Mouse (Mus musculus) stomach, embryonic 14.5 days (tissue): ENCODE results near the gene Fat3. TPM values are rescaled to one million over a fixed set of nuclear protein-coding genes. Genes with fewer than 3 reads are reported as not detected.

Experiments
- ATAC-seq: fragments of 200-750 bp; cut with Nextera tagmentation; 2 replicates; pipeline ENCODE4 v1.8.0; 2017; ENCODE audit warnings: low read depth, moderate TSS enrichment; ENCODE audit not compliant: insufficient number of reproducible peaks, insufficient read depth, low FRiP score
- H3K27ac ChIP-seq: fragments of 300-500 bp; sonication (generic); 2 replicates; pipeline ENCODE4 v1.5.1; 2014; ENCODE audit warnings: mild to moderate bottlenecking, low read length, moderate library complexity, mixed read lengths
- H3K27me3 ChIP-seq: fragments of 300-500 bp; sonication (generic); 2 replicates; pipeline ENCODE4 v1.6.1; 2014; ENCODE audit warnings: low read length, control low read depth, mixed read lengths; ENCODE audit not compliant: control insufficient read depth, insufficient read depth
- H3K36me3 ChIP-seq: fragments of 300-500 bp; sonication (generic); 2 replicates; pipeline ENCODE4 v1.6.1; 2014; ENCODE audit warnings: mild to moderate bottlenecking, control low read depth, low read length, moderate library complexity, mixed read lengths; ENCODE audit not compliant: control insufficient read depth, insufficient read depth
- H3K4me1 ChIP-seq: fragments of 300-500 bp; sonication (generic); 2 replicates; pipeline ENCODE4 v1.6.1; 2014; ENCODE audit warnings: low read length, control low read depth, mixed read lengths; ENCODE audit not compliant: control insufficient read depth, insufficient read depth
- H3K4me2 ChIP-seq: fragments of 300-500 bp; sonication (generic); replicated peaks from 2 replicates; pipeline ENCODE4 v1.6.1; 2014; ENCODE audit warnings: low read depth, low read length, control low read depth
- H3K4me3 ChIP-seq: fragments of 300-500 bp; sonication (generic); 2 replicates; pipeline ENCODE4 v1.5.1; 2014; ENCODE audit warnings: low read depth, low read length, control low read depth
- H3K9ac ChIP-seq: fragments of 300-500 bp; sonication (generic); replicated peaks from 2 replicates; pipeline ENCODE4 v1.6.1; 2014; ENCODE audit warnings: low read depth, mild to moderate bottlenecking, control low read depth, low read length, moderate library complexity, mixed read lengths
- H3K9me3 ChIP-seq: fragments of 300-500 bp; sonication (generic); 2 replicates; pipeline ENCODE4 v1.6.1; 2016; ENCODE audit warnings: low read depth, low read length, control low read depth; ENCODE audit not compliant: control insufficient read depth
- WGBS: fragments of 180-500 bp; shearing (Covaris S2); extraction: QIAGEN DNeasy Blood & Tissue Kit; methylation state at CpG from one replicate; pipeline ENCODE4 v1.1.7; 2014; 5-methylcytosine and 5-hydroxymethylcytosine counted together
- polyA plus RNA-seq: library from polyadenylated mRNA; unstranded; fragments of >200 nt; fragmentation: Nextera tagmentation; extraction: Ambion mirVana; gene quantifications from 2 replicates; pipeline ENCODE4 v1.2.1, GENCODE M21; 2014

Fat3 gene
- polyA plus RNA-seq, 1 experiment from 2014 or later = 3.2 TPM

DNA sequence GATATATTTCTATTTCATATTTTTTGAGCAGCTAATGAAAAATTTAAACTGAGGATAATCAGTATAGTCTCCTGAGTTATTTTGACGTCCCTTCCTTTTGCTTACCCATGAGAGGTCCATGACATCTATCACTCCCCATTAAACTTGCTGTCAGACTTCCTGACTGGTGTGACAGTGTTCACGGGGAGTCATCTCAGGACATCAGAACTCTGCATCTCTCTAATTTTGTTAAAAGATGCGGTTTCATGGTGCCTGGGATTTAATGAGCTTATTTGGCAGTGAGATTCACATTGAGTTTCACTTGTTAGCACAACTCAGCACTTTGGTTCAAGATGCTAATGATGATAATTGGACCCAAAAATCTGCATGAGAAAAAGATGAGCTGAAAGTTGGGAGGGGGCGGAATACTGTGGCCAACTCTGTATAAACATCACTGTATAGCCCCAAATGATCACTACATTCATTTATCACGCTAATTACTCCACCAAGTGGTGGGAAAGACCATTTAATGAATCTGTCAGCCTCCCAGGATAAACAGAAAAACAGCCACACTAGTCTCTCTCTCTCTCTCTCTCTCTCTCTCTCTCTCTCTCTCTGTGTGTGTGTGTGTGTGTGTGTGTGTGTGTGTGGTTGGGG is 545.8 kb downstream of the Fat3 start:
- Histone ChIP-seq H3K27me3 (no peaks in the 10 kb centered on the region), H3K4me2 (no peak overlapping the region), H3K9me3 (no peaks in the 10 kb centered on the region), H3K4me3 (no peak overlapping the region), H3K36me3 (no peaks in the 10 kb centered on the region), H3K9ac (no peak overlapping the region), H3K27ac (no peak overlapping the region), H3K4me1 (no peaks in the 10 kb centered on the region)
- ATAC-seq = no peak
- WGBS = 66% methylated on average over 5 of the region's 5 CpGs

DNA sequence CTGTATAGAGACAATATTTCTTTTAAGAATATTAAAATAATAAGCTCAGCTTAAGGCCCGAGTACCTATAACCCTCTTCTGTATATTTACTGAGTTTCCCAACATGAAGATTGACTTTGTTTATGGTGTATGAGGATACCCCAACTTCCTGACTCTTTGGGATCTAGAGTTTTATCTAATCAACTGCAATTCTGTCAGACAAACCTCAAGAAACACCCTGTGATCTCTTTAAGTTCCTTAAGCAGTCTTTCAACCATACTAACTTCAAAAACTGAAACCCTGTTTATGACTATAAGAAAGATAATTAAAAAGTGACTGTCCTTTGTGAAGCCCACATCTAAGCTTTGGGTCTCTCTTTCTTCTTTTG is 546.8 kb downstream of the Fat3 start:
- Histone ChIP-seq H3K27me3 (no peaks in the 10 kb centered on the region), H3K4me3 (no peak overlapping the region), H3K9ac (no peak overlapping the region), H3K36me3 (no peaks in the 10 kb centered on the region), H3K4me1 (no peaks in the 10 kb centered on the region), H3K9me3 (no peaks in the 10 kb centered on the region), H3K27ac (no peak overlapping the region), H3K4me2 (no peak overlapping the region)
- ATAC-seq = no peak
- 71% methylated on average over 1 of the region's 1 CpGs for WGBS

DNA sequence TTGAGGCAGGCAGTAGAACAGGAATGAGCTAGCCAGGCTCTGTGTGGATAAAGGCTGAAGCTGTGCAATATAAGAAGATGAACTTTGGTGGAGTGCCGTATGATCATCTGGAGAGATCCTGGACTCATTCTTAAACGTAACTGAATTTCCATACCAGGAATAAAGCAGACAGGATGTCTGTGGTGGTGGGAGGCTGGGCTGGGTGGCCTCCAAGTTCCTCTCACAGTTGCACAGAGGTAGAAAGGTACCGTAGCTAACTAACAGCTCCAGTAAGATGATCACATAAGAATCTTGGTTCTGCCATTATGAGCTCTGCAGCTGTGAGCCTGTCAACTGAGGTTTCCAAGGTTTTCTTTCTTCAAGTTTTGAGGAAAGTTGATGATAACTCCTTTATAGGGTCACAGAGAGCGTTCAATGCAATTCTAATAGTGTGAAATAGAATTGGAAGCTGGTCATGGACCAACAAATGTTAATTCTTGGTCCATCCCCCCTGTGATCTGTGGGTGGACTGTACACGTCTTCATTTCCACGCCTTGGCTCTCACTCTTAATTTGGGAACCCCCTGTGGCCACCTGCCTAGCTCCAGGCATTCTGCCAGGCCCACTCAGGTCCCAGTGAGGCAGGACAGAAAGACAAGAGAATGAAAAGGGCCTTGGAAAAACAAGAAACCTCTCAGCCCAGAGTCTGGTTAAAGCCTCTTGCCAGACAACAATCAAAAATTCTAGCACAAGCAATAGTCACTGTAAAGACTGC is 547.3 kb downstream of the Fat3 start:
- Histone ChIP-seq H3K4me1 (no peaks in the 10 kb centered on the region), H3K4me2 (no peak overlapping the region), H3K27me3 (no peaks in the 10 kb centered on the region), H3K27ac (no peak overlapping the region), H3K9me3 (no peaks in the 10 kb centered on the region), H3K36me3 (no peaks in the 10 kb centered on the region), H3K9ac (no peak overlapping the region), H3K4me3 (no peak overlapping the region)
- 83% methylated on average over 6 of the region's 6 CpGs for WGBS
- ATAC-seq = no peak

DNA sequence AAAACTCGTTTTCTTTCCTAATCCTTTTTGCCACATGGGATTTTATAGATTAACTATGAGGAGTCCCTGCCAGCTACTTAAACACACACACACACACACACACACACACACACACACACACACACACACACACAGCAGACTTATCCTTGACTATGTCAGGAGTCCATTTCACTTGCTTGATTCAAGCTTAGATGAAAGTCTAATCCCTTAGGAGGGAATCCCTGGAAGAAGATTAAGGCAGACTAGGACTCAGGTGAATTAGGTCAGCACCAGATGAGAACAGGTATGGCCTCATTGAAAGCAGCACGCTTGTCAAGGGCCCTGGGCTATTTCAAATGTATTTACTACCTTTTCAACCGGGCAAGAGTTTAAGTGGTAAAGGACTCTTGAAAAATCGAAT is 553.0 kb downstream of the Fat3 start:
- no peaks in the 10 kb centered on the region for H3K9me3 ChIP-seq
- H3K9ac ChIP-seq = no peak overlapping the region
- no peaks in the 10 kb centered on the region for H3K27me3 ChIP-seq
- no peak overlapping the region for H3K27ac ChIP-seq
- ATAC-seq = no peak
- H3K36me3 ChIP-seq = no peaks in the 10 kb centered on the region
- no peak overlapping the region for H3K4me2 ChIP-seq
- 78% methylated on average over 4 of the region's 4 CpGs for WGBS
- H3K4me3 ChIP-seq = no peak overlapping the region
- no peaks in the 10 kb centered on the region for H3K4me1 ChIP-seq

DNA sequence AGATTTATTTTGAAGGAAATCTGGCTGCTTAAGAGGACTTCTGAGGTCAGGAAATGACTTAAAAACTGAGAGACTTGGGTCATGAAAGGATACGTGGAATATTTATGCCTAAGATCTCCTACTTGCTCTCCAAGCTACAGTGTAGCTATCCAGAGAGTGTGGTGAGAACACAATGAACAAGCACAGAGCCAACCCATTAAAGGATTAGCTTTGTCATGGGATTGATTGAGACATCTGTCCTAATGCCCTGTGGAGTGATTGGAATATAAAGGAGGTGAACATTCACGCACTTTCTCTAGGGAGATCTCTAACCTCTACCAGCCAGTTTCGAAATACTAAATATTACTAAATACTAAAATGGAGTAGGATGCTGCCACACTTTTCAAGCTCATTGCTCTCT is 556.9 kb downstream of the Fat3 start:
- no peak for ATAC-seq
- 68% methylated on average over 3 of the region's 3 CpGs for WGBS
- H3K4me1 ChIP-seq = no peaks in the 10 kb centered on the region
- no peak overlapping the region for H3K4me3 ChIP-seq
- no peaks in the 10 kb centered on the region for H3K27me3 ChIP-seq
- no peak overlapping the region for H3K27ac ChIP-seq
- H3K9me3 ChIP-seq = no peaks in the 10 kb centered on the region
- no peak overlapping the region for H3K9ac ChIP-seq
- no peaks in the 10 kb centered on the region for H3K36me3 ChIP-seq
- H3K4me2 ChIP-seq = no peak overlapping the region

DNA sequence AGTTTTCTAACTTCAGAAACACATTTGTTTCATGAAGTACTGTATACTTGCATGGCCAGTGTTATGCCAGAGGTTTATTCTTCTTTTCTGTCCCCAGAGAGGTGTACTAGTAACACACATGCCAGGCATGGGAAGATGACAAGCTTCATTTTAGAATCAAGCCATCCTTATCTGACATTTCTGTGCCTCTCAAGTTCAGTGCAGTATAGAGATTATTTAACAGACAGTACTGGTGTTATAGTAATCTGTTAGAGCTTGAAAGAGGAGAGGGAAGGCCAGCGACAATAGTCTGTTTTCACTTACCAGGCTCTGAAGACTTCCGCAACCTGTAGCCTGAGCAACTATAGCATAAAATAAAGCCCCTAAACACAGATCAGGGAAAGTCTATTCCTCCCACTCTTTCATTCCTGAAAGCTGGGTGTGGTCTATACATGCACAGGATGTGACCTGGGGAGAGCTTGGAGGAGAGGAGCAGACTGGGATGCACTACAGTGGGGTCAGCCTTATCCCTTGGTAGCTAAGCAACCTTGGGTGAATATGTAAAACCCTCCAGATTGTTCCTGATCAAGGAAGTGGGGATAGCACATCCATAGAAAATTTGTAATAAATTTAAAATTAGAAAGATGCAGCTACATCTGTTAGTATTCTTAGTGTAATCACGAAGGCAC is 557.5 kb downstream of the Fat3 start:
- Histone ChIP-seq H3K4me3 (no peak overlapping the region), H3K4me1 (no peaks in the 10 kb centered on the region), H3K36me3 (no peaks in the 10 kb centered on the region), H3K9ac (no peak overlapping the region), H3K27ac (no peak overlapping the region), H3K4me2 (no peak overlapping the region), H3K27me3 (no peaks in the 10 kb centered on the region), H3K9me3 (no peaks in the 10 kb centered on the region)
- ATAC-seq = no peak
- 81% methylated on average over 3 of the region's 3 CpGs for WGBS

DNA sequence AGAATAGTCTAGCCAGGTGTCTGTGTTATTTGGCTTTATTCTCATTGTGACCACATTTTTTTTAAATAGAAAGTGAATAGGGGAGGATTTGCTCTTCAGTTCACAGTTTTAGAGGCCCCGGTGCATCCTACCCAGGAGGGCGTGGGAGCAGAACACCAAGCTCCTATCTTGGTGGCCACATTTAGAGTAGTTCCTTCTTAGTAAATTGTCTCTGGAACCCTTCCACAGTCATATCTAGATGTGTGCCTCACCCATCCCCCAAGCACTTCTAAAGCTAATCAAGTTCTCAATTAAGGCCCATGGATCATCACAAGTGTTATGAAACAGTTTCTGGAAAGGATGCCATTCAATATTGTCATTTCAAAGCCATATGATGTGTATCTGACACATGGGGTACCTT is 559.3 kb downstream of the Fat3 start:
- no peak overlapping the region for H3K27ac ChIP-seq
- no peak overlapping the region for H3K4me3 ChIP-seq
- H3K36me3 ChIP-seq = no peaks in the 10 kb centered on the region
- H3K9me3 ChIP-seq = no peaks in the 10 kb centered on the region
- H3K9ac ChIP-seq = no peak overlapping the region
- ATAC-seq = no peak
- no peak overlapping the region for H3K4me2 ChIP-seq
- H3K4me1 ChIP-seq = no peaks in the 10 kb centered on the region
- H3K27me3 ChIP-seq = no peaks in the 10 kb centered on the region
- 86% methylated on average over 2 of the region's 2 CpGs for WGBS

DNA sequence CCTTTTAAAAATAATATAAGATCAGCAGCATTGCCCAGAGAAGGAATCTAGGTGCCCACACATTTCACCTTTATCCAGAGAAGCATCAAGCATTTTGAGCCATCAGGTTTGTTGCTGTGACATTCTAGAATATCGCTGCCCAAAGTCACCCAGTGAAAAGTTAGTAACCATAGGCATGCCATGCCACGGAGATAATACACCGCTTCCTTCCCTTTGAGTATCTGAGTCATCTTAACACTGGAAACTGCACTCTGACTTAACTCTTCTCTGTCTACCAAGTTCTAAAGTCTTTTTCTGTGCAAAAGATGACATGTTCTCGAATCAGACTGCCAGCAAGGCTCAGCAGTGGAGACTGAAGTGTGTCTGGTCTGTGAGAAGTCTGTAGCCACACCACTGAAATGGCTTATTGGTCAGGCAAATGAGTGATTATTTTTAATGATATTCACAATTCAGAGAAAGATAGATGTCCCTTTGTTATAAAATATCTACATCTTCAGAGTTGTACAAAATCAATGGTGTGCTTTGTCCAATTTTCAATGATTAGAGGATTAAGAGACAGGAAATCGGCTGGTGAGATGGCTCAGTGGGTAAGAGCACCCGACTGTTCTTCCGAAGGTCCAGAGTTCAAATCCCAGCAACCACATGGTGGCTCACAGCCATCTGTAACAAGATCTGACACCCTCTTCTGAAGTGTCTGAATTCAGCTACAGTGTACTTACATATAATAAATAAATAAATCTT is 560.0 kb downstream of the Fat3 start:
- H3K27ac ChIP-seq = no peak overlapping the region
- no peaks in the 10 kb centered on the region for H3K4me1 ChIP-seq
- no peak overlapping the region for H3K4me3 ChIP-seq
- H3K4me2 ChIP-seq = no peak overlapping the region
- no peak overlapping the region for H3K9ac ChIP-seq
- ATAC-seq = no peak
- 82% methylated on average over 7 of the region's 7 CpGs for WGBS
- H3K36me3 ChIP-seq = no peaks in the 10 kb centered on the region
- H3K9me3 ChIP-seq = no peaks in the 10 kb centered on the region
- no peaks in the 10 kb centered on the region for H3K27me3 ChIP-seq
